Comparison of ENCODE assay signal across 8 mouse cellular contexts in the genomic region with DNA sequence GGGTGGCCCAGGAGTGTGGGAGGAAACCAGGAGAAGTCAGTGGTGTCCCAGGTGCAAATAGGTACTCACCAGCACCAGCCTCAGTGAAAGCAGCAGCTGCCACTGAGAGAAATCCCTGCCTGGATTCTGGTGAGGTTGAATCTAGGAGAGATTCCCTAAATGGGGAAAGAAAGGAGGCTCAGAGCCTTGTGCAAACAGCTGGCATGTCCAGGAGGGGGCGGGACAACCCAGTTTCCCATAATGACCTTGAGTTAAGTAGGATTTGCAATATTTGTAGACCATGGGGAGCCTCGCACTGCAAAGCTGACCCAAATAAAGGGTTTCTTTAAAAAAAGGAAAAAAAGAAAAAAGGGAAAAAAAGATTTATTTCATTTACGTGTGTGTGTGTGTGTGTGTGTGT. TPM values are rescaled to one million over a fixed set of nuclear protein-coding genes. Genes with fewer than 3 reads are reported as not detected.
DNase-seq lines count a peak whose midpoint lies in the region; ATAC-seq and TF ChIP-seq lines count a peak whose summit lies in the region.

No protein-coding gene starts in this region.

- no peak for ATAC-seq in intestine, postnatal 0 days
- no peak for ATAC-seq in liver, embryonic 15.5 days (ENCODE audit: insufficient read depth)
- no peak for ATAC-seq in erythroid progenitor cell, adult 5-6 weeks (replicated peaks; ENCODE audit: low FRiP score, poor library complexity, severe bottlenecking)

- H3K4me2 ChIP-seq in intestine, postnatal 0 days (replicated peaks; ENCODE audit: low read depth) = peak overlapping the region; percentile 84
- peak overlapping the region; percentile 79 for H3K4me2 ChIP-seq in liver, embryonic 15.5 days

- H3K27me3 ChIP-seq in embryonic facial prominence, embryonic 10.5 days (replicated peaks; ENCODE audit: low read depth, poor library complexity, severe bottlenecking) = peaks cover 30% of the 10 kb centered on the region
- no peaks in the 10 kb centered on the region for H3K27me3 ChIP-seq in intestine, postnatal 0 days (replicated peaks; ENCODE audit: control insufficient read depth, insufficient read depth, low read length)
- peaks cover 52% of the 10 kb centered on the region for H3K27me3 ChIP-seq in liver, embryonic 15.5 days
- H3K27me3 ChIP-seq in small intestine, adult 2 months (ENCODE audit: control insufficient read depth, insufficient read depth, low read length) = no peaks in the 10 kb centered on the region

- 68% methylated on average over 3 of the region's 3 CpGs for WGBS in embryonic facial prominence, embryonic 10.5 days
- 12% methylated on average over 3 of the region's 3 CpGs for WGBS in intestine, postnatal 0 days
- WGBS in liver, embryonic 15.5 days (ENCODE audit: insufficient replicate concordance) = 55% methylated on average over 3 of the region's 3 CpGs
- WGBS in small intestine, adult 2 months = 16% methylated on average over 3 of the region's 3 CpGs

- H3K9me3 ChIP-seq in embryonic facial prominence, embryonic 10.5 days = peaks cover 2% of the 10 kb centered on the region; the same call in 1 of the 2 replicates
- no peaks in the 10 kb centered on the region for H3K9me3 ChIP-seq in intestine, postnatal 0 days (ENCODE audit: control insufficient read depth)
- H3K9me3 ChIP-seq in liver, embryonic 15.5 days (replicated peaks) = no peaks in the 10 kb centered on the region

- peaks cover 8% of the 10 kb centered on the region for H3K36me3 ChIP-seq in embryonic facial prominence, embryonic 10.5 days (replicated peaks)
- H3K36me3 ChIP-seq in intestine, postnatal 0 days (ENCODE audit: control insufficient read depth, insufficient read depth) = peaks cover 8% of the 10 kb centered on the region; the same call in 1 of the 2 replicates
- H3K36me3 ChIP-seq in liver, embryonic 15.5 days (replicated peaks) = 0 out of 2 replicates have a peak, but pooled peaks cover 4% of the 10 kb centered on the region
- H3K36me3 ChIP-seq in small intestine, adult 2 months (ENCODE audit: control insufficient read depth, insufficient read depth, low read length) = peaks cover 2% of the 10 kb centered on the region; the same call in 1 of the 2 replicates

- TF ChIP-seq POLR2A in small intestine, adult 2 months (IDR thresholded peaks at IDR 0.05; ENCODE audit: low read depth, low read length) = no peak

- peak overlapping the region; percentile 0; the same call in 1 of the 2 replicates for H3K9ac ChIP-seq in intestine, postnatal 0 days (ENCODE audit: low read depth, low read length)
- H3K9ac ChIP-seq in liver, embryonic 15.5 days = no peak overlapping the region

- peaks cover 56% of the 10 kb centered on the region for H3K4me1 ChIP-seq in embryonic facial prominence, embryonic 10.5 days
- H3K4me1 ChIP-seq in intestine, postnatal 0 days (replicated peaks; ENCODE audit: control insufficient read depth, insufficient read depth, low read length) = peaks cover 11% of the 10 kb centered on the region; the same call in 1 of the 2 replicates
- peaks cover 51% of the 10 kb centered on the region for H3K4me1 ChIP-seq in liver, embryonic 15.5 days (replicated peaks)
- peaks cover 62% of the 10 kb centered on the region for H3K4me1 ChIP-seq in small intestine, adult 2 months (ENCODE audit: control insufficient read depth, insufficient read depth, insufficient read length, low read length)

- TF ChIP-seq CTCF in intestine, postnatal 0 days (IDR thresholded peaks at IDR 0.05; ENCODE audit: low read depth) = peak; percentile 69
- peak; percentile 52; the same call in 1 of the 2 replicates for TF ChIP-seq CTCF in small intestine, adult 2 months (IDR thresholded peaks at IDR 0.05; ENCODE audit: extremely low read depth, insufficient read length, insufficient replicate concordance, low read depth, low read length)

- peak overlapping the region; percentile 57 for H3K27ac ChIP-seq in embryonic facial prominence, embryonic 10.5 days (replicated peaks)
- peak overlapping the region; percentile 89 for H3K27ac ChIP-seq in intestine, postnatal 0 days (ENCODE audit: low read depth, low read length)
- 0 out of 2 replicates have a peak overlapping the region, but pooled peaks have one; percentile 45 for H3K27ac ChIP-seq in liver, embryonic 15.5 days (replicated peaks)
- H3K27ac ChIP-seq in small intestine, adult 2 months (ENCODE audit: insufficient read depth, low read depth, low read length) = peak overlapping the region; percentile 97

- H3K4me3 ChIP-seq in embryonic facial prominence, embryonic 10.5 days = peak overlapping the region; percentile 5; the same call in 1 of the 2 replicates
- no peak overlapping the region for H3K4me3 ChIP-seq in intestine, postnatal 0 days (ENCODE audit: low read depth, low read length)
- peak overlapping the region; percentile 5; the same call in 1 of the 2 replicates for H3K4me3 ChIP-seq in liver, embryonic 15.5 days (replicated peaks)
- peak overlapping the region; percentile 12; the same call in 1 of the 2 replicates for H3K4me3 ChIP-seq in small intestine, adult 2 months (ENCODE audit: low read depth, low read length)

- peak; percentile 70 for DNase-seq in ovary, adult 18-20 months (ENCODE audit: low spot score)
- no peak for DNase-seq in ovary, postnatal 10 days (ENCODE audit: low spot score)
- DNase-seq in embryonic facial prominence, embryonic 10.5 days (ENCODE audit: low spot score) = peak; percentile 46
- DNase-seq in spleen, postnatal 10 days (ENCODE audit: low spot score in 2 of 2) = no peak

RNA-seq across cellular contexts. Expression of gene Dhrs3, which starts 3.7 kb away (rescaled TPM):
- 22.0 and 30.2 TPM in 2 replicates for polyA plus RNA-seq in embryonic facial prominence, embryonic 10.5 days (2016; fragmentation: Nextera tagmentation; extraction: Ambion mirVana)
- 93.0 and 100 TPM in 2 replicates for polyA plus RNA-seq in intestine, postnatal 0 days (2015; fragmentation: Nextera tagmentation; extraction: Ambion mirVana)
- polyA plus RNA-seq in liver, embryonic 15.5 days (2015; fragmentation: Nextera tagmentation; extraction: Ambion mirVana) = 27.6 and 33.3 TPM in 2 replicates
- polyA plus RNA-seq in small intestine, adult 2 months (2012; rRNA removed) = 30.7 and 71.2 TPM in 2 replicates
- total RNA-seq in erythroid progenitor cell, adult 5-6 weeks (2015; ENCODE audit: low replicate concordance) = 11.7 and 23.8 TPM in 2 replicates
- 9.5 and 14.1 TPM in 2 replicates for total RNA-seq in erythroid progenitor cell, adult 5-6 weeks (2017; ENCODE audit: low replicate concordance)

Comparison
In these comparisons a context has a peak if more than half of its experiments do, and no peak if none do; other contexts are left out.
1. DNase-seq: peak in ovary, adult 18-20 months (single experiment) and embryonic facial prominence, embryonic 10.5 days (single experiment); none in ovary, postnatal 10 days (single experiment) and spleen, postnatal 10 days (0 of 2).
2. H3K27ac ChIP-seq: peak in every context shown above with its lines; median percentile 97 in small intestine, adult 2 months; 89 in intestine, postnatal 0 days; 57 in embryonic facial prominence, embryonic 10.5 days; 45 in liver, embryonic 15.5 days.